Mouse (Mus musculus) intestine, postnatal 0 days (tissue): ENCODE data around the gene Gm20696. TPM values are rescaled to one million over a fixed set of nuclear protein-coding genes. Genes with fewer than 3 reads are reported as not detected.

Experiments used
- ATAC-seq: fragments of 200-750 bp; cut with Nextera tagmentation; 2 replicates; pipeline ENCODE4 v1.8.0; 2017; ENCODE audit warnings: mild to moderate bottlenecking, moderate TSS enrichment, moderate library complexity
- H3K27ac ChIP-seq: fragments of 300-500 bp; sonication (generic); 2 replicates; pipeline ENCODE4 v1.5.1; 2014; ENCODE audit warnings: mild to moderate bottlenecking, low read depth, low read length, moderate library complexity
- H3K27me3 ChIP-seq: fragments of 300-500 bp; sonication (generic); replicated peaks from 2 replicates; pipeline ENCODE4 v1.6.1; 2014; ENCODE audit warnings: low read length, mixed read lengths; ENCODE audit not compliant: control insufficient read depth, insufficient read depth
- H3K36me3 ChIP-seq: fragments of 300-500 bp; sonication (generic); 2 replicates; pipeline ENCODE4 v1.6.1; 2014; ENCODE audit warnings: mild to moderate bottlenecking, moderate library complexity; ENCODE audit not compliant: control insufficient read depth, insufficient read depth
- H3K4me1 ChIP-seq: fragments of 300-500 bp; sonication (generic); replicated peaks from 2 replicates; pipeline ENCODE4 v1.6.1; 2014; ENCODE audit warnings: antibody characterized with exemption, low read length, mixed read lengths; ENCODE audit not compliant: control insufficient read depth, insufficient read depth
- H3K4me2 ChIP-seq: fragments of 300-500 bp; sonication (generic); replicated peaks from 2 replicates; pipeline ENCODE4 v1.6.1; 2014; ENCODE audit warnings: low read depth, mild to moderate bottlenecking, moderate library complexity
- H3K4me3 ChIP-seq: fragments of 300-500 bp; sonication (generic); 2 replicates; pipeline ENCODE4 v1.5.1; 2014; ENCODE audit warnings: low read depth, low read length
- H3K9ac ChIP-seq: fragments of 300-500 bp; sonication (generic); 2 replicates; pipeline ENCODE4 v1.6.1; 2014; ENCODE audit warnings: mild to moderate bottlenecking, low read depth, low read length
- H3K9me3 ChIP-seq: fragments of 300-500 bp; sonication (generic); 2 replicates; pipeline ENCODE4 v1.6.1; 2016; ENCODE audit warnings: mixed run types; ENCODE audit not compliant: control insufficient read depth
- CTCF ChIP-seq: sonication (generic); IDR thresholded peaks from 2 replicates; pipeline ENCODE4 v1.5.1; 2016; ENCODE audit warnings: low read depth, mild to moderate bottlenecking, control low read depth, antibody characterized with exemption, moderate library complexity
- WGBS: fragments of 180-500 bp; shearing (Covaris S2); extraction: QIAGEN DNeasy Blood & Tissue Kit; methylation state at CpG from one replicate; pipeline ENCODE4 v1.1.7; 2014; 5-methylcytosine and 5-hydroxymethylcytosine counted together
- polyA plus RNA-seq: library from polyadenylated mRNA; unstranded; fragments of >200 nt; fragmentation: Nextera tagmentation; extraction: Ambion mirVana; gene quantifications from 2 replicates; pipeline ENCODE4 v1.2.1, GENCODE M21; 2015

Gene Gm20696
- polyA plus RNA-seq, 1 experiment from 2014 or later, result 1.4 TPM

DNA sequence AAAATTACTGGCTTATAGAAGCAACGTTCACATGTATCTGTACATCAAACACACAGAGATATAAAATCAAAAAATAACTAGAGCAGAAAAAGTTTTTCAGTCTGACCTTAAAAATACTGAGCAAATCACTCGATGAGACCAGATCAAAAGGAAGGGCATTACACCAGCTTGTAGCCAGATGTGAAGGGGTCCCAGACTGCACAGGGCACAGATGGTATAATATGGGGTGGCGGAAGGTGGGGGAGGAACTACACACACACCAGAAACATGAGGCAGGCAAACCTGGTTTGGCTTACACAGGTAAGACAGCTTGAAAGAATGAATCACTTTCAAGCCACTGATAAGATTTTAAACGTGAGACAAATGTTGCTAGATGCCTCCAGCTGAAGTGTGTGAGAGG lies 45.4 kb downstream of the Gm20696 start:
- Histone ChIP-seq H3K4me1 (0 out of 2 replicates have a peak, but pooled peaks cover 3% of the 10 kb centered on the region), H3K27me3 (no peaks in the 10 kb centered on the region), H3K9ac (no peak overlapping the region), H3K36me3 (no peaks in the 10 kb centered on the region), H3K27ac (no peak overlapping the region), H3K4me3 (no peak overlapping the region), H3K4me2 (no peak overlapping the region), H3K9me3 (no peaks in the 10 kb centered on the region)
- WGBS, result 69% methylated on average over 4 of the region's 4 CpGs
- no peak for ATAC-seq
- no peak for TF ChIP-seq CTCF

DNA sequence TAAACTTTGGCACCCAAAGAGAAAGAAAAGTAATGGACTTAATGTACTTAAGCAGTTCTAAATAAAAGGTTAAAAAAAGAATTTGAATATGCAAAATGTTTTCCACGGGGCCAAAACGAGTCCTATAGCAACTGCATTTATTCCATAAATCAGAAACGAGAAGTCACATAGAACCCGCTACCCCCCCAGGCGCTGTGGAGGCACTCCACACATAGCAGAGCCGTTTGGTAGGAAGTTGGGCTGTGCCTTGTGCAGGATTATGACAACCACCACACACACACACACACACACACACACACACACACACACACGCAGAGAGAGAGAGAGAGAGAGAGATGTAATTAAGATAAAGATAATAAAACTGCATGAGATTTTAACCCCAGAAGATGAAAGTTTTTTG lies 46.1 kb downstream of the Gm20696 start:
- no peak for ATAC-seq
- Histone ChIP-seq H3K27ac (no peak overlapping the region), H3K9me3 (no peaks in the 10 kb centered on the region)

DNA sequence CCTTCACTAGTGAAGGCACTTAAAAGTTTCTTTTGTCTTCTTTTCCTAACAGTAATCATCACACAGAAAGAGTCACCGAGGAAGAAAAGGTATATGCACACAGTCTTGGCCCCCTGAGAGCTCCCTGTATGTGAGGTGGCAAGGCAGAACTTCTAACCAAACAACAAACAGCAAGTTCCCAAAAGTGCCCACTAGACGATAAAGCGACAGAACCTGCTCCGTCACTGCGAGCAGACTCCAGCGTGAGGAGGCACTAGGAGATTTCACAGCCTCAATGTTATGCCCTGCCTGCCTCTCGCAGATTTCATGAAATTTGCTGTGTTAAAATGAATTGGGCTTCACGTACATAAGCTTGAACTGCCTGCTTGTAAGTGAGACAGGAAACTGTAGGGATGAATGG lies 46.6 kb downstream of the Gm20696 start:
- Histone ChIP-seq H3K4me2 (no peak overlapping the region), H3K9me3 (no peaks in the 10 kb centered on the region), H3K4me3 (no peak overlapping the region), H3K4me1 (0 out of 2 replicates have a peak, but pooled peaks cover 3% of the 10 kb centered on the region), H3K27ac (no peak overlapping the region), H3K9ac (no peak overlapping the region), H3K27me3 (no peaks in the 10 kb centered on the region), H3K36me3 (no peaks in the 10 kb centered on the region)
- ATAC-seq, result no peak
- TF ChIP-seq CTCF, result no peak
- 61% methylated on average over 8 of the region's 8 CpGs for WGBS

More for the DNA sequence above, 46.1 kb downstream of the Gm20696 start:
- 0 out of 2 replicates have a peak, but pooled peaks cover 3% of the 10 kb centered on the region for H3K4me1 ChIP-seq
- H3K27me3 ChIP-seq, result no peaks in the 10 kb centered on the region
- 54% methylated on average over 7 of the region's 7 CpGs for WGBS
- H3K9ac ChIP-seq, result no peak overlapping the region
- H3K4me2 ChIP-seq, result no peak overlapping the region
- no peak for TF ChIP-seq CTCF
- no peaks in the 10 kb centered on the region for H3K36me3 ChIP-seq
- no peak overlapping the region for H3K4me3 ChIP-seq

DNA sequence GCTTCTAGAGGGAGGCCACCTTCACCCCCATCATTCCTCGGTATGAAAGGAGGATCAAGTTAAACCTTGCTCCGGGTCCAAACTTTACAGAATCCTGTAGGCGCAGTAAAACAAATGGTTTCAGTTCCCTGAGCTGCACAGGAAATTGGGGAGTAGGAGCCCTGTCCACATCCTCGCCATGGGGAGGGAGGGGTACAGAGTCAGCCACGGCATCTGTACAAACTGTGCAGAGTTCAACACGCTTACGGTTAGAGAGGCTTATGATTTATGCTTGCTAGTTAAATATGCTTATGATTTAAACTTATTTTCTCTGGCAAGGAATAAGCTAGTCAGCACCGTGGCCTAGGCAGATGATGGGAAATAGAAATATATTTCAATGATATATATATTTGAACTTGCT lies 47.1 kb downstream of the Gm20696 start:
- TF ChIP-seq CTCF, result no peak
- Histone ChIP-seq H3K27me3 (no peaks in the 10 kb centered on the region), H3K9me3 (no peaks in the 10 kb centered on the region), H3K36me3 (no peaks in the 10 kb centered on the region), H3K27ac (no peak overlapping the region), H3K4me1 (0 out of 2 replicates have a peak, but pooled peaks cover 3% of the 10 kb centered on the region), H3K9ac (no peak overlapping the region), H3K4me3 (no peak overlapping the region), H3K4me2 (no peak overlapping the region)
- 45% methylated on average over 8 of the region's 8 CpGs for WGBS
- no peak for ATAC-seq

DNA sequence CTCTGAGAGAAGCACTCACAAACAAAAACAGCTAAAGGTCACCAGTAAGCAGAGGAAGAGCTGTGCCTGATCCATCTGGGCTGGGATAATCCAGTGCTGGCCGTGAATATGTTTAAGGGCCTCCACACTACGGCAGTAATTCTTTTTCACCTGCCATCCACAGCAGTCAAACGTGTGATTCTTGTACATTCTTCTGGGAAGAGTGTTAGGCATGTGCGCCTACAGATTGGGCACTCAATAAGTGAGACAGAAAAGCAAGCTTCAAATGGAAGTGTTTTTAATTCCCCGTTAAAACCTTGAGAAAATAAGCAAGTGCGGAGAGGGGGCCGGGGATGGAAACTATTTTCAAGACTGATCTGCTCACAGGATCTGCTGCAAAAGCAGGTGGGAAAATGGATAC lies 48.7 kb downstream of the Gm20696 start:
- Histone ChIP-seq H3K4me2 (no peak overlapping the region), H3K9me3 (no peaks in the 10 kb centered on the region), H3K4me3 (no peak overlapping the region), H3K27ac (no peak overlapping the region), H3K27me3 (no peaks in the 10 kb centered on the region), H3K36me3 (no peaks in the 10 kb centered on the region), H3K4me1 (0 out of 2 replicates have a peak, but pooled peaks cover 3% of the 10 kb centered on the region), H3K9ac (no peak overlapping the region)
- no peak for ATAC-seq
- 83% methylated on average over 7 of the region's 7 CpGs for WGBS
- no peak for TF ChIP-seq CTCF

DNA sequence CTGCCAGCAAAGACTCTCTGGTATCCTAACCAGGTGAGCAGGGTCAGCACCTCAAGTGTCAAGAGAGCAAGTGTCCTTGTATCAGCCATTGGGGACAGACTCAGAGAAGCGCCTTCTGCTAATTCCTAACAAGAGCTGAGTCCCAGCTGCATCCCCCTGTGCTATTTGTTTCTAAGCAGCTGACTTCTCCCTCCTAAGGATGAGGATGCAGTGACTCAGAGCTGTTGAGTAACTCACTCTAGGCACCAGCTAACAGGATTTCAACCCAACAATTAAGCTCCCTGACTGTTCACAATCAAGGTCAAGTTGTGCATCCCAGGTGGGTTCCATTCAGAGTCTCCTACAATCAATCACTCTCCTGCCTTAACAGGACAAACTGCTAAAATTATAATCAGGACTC lies 49.2 kb downstream of the Gm20696 start:
- TF ChIP-seq CTCF, result no peak
- no peak for ATAC-seq
- WGBS, result 86% methylated on average over 1 of the region's 1 CpGs
- Histone ChIP-seq H3K4me2 (no peak overlapping the region), H3K4me3 (no peak overlapping the region), H3K36me3 (no peaks in the 10 kb centered on the region), H3K9me3 (no peaks in the 10 kb centered on the region), H3K4me1 (0 out of 2 replicates have a peak, but pooled peaks cover 3% of the 10 kb centered on the region), H3K9ac (no peak overlapping the region), H3K27me3 (no peaks in the 10 kb centered on the region), H3K27ac (no peak overlapping the region)

DNA sequence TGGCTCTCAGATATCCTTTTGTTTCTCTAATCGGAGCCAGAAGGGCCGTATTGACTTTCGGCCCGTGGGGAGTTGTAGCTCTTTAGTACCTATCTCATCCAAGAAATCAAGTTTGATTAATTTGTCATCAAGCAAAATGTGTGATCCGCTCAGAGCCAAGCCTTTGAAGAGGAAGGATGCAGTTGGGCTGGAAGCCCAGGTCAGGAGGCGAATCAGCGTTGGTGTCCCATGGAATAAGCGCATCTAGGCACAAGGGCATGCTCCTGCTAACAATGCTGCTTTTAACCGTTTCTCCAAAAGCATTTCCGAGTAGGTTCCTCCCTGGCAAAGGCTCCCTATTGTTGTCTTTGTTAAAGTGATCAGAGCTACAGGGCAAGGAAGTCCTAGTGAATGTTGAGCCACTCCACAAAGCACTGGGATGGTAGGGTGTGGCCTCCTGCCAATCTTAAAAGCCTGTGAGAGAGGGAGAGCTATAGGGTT lies 51.3 kb downstream of the Gm20696 start:
- WGBS, result 51% methylated on average over 10 of the region's 10 CpGs
- Histone ChIP-seq H3K4me2 (no peak overlapping the region), H3K4me3 (no peak overlapping the region)

More for the DNA sequence above, 51.3 kb downstream of the Gm20696 start:
- Histone ChIP-seq H3K4me1 (0 out of 2 replicates have a peak, but pooled peaks cover 3% of the 10 kb centered on the region), H3K36me3 (no peaks in the 10 kb centered on the region), H3K27me3 (no peaks in the 10 kb centered on the region), H3K9me3 (no peaks in the 10 kb centered on the region), H3K27ac (no peak overlapping the region), H3K9ac (no peak overlapping the region)
- no peak for ATAC-seq
- TF ChIP-seq CTCF, result no peak
